Mouse (Mus musculus) adrenal gland, adult 8-10 months (tissue): ENCODE data around the gene Erich3. TPM values are rescaled to one million over a fixed set of nuclear protein-coding genes. Genes with fewer than 3 reads are reported as not detected.

Experiments used
- DNase-seq: peaks from one replicate; pipeline ENCODE4 v3.0.0; 2022
- total RNA-seq, 4 experiments: library from RNA; stranded (reverse); gene quantifications; 2 replicates each; pipeline ENCODE4 v1.2.4; 2022

The Erich3 gene
- total RNA-seq, 4 experiments from 2014 or later = 0.38 to 1.4 (median 1.2) TPM

DNA sequence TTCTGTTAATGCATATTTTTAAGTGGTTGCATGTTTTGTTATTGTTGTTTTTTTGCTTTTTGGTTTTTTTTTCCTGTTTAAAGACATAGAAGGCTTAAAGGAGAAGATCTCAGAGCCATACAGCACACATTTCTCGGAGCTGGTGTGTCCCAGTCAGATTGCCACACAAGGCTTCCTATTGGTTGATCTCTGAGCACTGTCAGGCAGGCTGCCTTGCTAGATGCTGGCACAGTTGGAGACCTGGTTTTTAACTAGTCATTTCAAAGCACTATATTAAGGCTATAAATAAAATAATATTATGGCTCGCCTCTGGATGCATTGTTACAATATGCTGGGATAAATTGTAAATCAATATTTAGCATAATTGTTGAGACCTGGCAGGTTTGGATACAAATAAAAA is 18.9 kb downstream of the Erich3 start:
- DNase-seq = no peak

DNA sequence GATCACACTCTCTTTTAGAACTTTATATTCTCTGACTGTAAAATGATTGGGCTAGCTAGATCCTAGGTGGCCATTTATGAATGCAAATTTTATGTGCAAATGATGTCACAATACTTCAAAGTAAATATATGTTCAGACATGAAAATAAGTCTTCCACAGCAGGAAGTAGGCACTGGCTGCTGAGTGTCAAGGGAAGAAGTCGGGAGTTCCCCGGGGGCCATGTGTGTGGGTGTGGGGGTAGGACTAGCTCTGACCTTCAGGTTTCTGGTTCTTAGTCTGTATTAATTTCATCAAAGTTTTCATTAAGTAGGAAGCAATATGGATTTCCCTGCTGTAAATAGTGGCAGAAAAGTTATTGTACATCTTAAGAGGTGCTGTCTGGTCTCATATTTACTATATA is 20.0 kb downstream of the Erich3 start:
- DNase-seq = no peak

DNA sequence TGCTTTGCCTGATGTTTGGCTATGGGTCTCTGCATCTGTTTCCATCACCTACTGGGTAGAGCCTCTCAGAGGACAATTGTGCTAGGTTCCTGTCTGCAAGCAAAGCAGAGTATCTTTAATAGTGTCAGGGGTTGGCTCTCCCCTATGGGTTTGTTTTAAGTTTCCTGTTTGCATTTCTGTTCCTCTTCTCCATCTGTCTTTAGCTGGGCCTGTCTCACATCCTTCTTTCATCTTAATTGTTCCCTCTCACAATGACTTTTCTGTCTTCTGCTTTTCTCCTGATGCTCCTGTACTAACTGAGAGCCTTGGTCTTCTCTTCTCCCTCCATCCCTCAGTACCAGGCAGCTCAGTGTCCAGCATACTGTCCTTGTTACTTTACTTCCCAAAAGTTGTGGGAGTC is 26.6 kb downstream of the Erich3 start:
- DNase-seq = no peak

DNA sequence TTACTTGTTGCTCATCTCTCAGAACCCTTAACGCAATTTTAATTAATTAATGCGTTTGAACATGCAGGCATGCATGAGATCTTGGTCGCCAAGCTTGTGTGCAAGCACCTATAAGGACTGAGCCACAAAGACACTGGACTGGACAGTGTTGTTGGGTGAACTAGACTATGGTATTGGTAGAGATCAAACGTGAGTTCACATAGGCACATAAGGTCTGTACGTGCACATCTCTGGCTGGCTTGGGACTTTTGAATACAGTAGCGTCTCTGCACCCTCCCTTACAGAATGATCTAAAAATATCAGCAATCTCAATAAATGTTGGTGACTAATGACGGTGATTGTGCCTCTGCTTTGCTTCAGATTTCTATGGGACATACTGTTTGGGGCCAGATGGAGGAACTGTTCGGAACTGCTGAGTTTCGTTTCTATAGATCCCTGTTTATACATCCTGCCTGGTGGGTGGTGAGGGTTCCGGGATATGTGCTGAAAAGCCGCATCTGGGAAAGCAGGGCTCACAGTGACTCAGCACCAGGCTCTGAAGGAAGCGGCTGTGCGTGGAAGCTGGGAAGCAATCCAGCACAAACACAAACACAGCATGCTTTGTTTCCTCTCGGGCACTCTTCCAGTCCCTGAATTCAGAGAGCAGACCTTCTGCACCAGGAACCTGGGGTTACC is 28.4 kb downstream of the Erich3 start:
- peak; percentile 46 for DNase-seq

DNA sequence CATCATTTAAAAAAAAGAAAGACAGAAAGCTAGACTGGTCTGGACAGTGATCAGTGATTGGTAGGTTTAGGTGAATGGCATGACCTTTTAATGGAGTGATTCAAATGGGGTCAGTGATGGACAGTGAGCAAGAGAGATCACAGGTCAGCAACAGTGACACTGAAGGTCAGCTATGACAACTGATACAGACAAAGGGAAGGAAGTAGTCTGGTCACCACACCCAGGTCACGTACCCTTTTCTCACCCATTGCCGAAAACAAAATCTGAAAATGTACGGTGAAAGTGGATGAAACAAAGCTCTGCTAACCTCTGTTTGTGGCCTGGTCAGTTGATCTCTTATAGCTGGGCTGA is 28.9 kb downstream of the Erich3 start:
- DNase-seq = no peak

DNA sequence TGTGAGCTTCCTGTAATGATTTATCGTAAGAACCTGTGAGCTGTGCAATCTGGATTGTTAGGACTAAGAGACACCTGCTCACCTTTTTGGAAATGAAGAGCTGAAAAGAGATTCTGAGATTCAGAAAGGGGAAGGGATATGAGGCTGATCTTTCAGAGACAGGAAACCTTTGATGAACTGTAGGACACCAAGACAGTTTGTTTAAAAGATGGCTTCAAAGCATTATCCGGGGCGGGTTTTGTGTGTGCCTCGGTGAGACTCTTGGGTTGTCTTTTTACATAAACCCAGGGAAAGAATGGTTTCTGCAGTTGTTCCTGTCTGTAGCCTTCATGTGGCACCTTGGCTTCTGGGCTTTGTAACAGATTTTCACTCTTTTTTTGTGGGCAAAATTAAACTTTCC is 30.2 kb downstream of the Erich3 start:
- no peak for DNase-seq

DNA sequence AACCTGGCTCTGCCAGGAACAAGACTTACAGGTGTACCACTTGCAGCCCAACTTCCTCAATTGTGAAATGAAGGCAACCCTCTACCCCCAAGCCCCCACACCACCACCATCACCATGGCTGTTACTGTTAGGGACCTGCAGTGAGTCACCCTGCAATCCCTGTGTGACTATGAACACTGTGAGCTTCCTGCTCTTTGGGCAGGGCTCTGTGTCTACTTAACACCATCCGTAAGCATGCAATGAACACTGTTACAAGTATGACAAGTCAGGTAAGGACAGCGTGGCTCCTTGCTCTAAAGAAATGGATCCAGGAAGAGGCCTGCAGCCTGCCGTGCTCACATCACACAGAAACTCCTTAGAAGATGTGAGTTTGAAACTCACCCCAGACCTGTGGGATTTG is 33.0 kb downstream of the Erich3 start:
- no peak for DNase-seq

DNA sequence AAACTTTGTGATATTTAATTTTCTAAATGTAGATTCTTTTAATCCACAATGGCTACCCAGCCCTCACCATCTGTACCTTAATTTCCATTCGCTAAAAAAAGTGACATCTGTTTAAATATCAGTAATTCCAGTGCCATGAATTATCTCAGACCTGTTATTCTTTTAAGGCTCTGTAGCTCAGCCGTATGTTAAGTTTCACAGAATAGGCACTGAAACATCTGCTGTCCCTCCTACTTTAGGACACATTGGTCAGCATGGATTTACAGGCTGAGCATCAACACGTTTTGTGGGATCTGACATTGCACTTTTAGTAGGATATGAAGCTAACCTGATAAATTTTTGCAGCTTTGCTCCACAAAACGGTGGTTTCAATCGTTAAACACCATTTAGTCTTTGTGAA is 35.2 kb downstream of the Erich3 start:
- no peak for DNase-seq

DNA sequence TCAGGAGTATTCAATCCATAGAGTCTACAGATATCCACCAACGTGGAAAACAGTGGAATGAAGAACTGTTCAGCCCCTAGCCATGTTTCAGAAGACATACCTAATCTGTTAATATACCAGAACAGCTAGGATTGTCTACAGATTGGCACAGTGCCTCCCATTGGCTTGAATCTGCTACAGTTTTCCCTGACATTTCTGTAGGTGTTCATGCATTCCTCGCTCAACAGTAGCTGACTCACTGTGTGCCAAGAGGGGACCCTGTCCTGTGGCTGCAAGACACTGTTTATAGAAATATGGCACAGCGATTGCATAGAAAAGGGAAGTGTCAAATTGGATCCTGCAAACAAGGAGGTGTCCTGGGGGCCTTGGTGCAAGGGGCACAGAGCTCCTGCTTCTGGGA is 36.6 kb downstream of the Erich3 start:
- DNase-seq = no peak

DNA sequence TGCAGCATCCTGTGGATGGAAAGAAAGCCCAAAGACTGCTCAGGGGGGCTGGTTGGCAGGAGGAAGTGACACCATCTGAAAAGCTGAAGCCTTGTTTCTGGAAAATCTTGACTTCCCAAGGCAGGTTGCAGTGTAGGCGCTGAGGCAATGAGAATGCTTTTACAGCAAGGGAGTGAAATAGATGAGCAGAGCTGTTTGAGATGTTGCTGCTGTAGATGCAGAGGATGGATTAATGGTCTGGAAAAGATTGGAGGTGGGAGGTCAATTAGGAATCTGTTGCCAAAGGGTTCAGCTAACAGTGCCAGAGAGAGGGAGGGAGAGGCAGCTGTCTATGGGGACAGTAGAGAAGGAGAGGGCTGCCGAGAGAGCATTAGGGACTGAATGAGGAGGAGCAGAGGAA is 37.1 kb downstream of the Erich3 start:
- no peak for DNase-seq

DNA sequence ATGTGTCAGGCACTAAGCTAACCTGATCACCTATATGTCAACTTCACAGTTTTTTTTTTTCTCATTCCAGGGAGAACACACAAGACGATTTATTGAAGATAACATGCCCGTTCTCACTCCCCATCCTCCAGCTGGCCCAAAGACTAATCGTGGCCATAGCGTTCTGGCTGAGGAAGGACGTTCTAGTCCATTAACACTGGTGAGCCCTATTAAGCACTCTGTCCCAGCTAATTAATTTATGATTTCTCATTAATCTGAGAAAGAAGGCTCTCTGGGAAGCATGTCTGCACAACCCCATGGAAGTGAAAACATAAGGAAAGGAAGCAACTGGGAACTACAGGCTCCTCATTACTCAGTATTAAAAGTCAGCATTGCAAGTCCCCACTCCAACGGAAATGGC is 41.1 kb downstream of the Erich3 start:
- DNase-seq = no peak

DNA sequence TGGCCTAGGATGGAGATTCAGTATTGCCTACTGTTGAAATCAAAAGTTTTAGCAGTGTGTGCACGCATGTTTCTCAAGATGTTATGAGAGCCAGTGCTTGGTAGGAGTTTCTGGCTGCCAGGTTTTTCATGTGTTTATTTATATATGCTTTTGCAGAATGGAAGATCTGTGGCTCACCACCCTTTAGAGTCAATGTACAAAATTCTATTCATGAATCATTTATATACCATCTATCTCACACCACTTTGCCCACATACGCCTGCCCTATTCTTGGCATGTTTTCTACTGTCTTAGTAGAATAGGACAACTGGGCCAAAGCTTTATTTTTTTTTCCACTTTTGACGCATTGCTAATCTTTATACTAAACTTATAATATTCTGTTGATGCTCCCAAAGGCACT is 44.5 kb downstream of the Erich3 start:
- no peak for DNase-seq

DNA sequence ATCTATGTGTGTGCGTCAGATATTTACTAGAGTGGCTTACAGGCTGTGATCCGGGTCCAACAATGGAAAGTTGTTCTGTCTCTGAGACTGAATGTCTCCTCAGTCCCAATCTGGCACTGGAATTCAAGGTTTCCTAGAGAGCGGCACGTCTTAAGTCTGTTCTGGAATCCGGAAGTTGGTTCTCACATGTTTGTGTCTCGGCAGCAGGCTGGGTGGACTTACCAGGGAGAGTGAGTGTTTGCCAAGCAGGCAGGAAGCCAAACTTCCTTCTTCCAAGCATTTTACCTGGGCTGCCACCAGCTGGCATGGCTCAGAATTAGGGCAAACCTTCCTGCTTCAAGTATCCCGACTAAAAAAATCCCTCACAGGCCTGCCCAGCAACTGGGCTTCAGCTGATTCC is 59.5 kb downstream of the Erich3 start:
- no peak for DNase-seq

DNA sequence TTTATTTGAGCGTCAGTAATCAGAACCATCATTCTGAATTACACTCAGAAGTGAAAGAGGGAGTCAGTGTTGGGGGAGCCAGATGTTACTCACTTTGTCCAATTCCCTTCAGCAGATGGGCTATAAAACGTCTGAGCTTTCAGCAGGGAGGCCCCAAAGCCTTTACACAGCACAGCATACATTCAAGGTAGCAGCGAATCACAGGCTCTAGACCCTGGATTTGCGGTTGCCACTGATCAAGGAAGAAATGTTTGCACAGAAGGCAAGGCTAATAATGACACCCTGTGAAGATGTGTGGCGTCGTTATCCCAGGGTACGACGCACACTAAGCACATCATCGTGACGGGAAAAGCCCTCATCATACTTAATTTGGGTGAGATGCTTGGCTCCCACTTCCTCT is 67.8 kb downstream of the Erich3 start:
- no peak for DNase-seq

DNA sequence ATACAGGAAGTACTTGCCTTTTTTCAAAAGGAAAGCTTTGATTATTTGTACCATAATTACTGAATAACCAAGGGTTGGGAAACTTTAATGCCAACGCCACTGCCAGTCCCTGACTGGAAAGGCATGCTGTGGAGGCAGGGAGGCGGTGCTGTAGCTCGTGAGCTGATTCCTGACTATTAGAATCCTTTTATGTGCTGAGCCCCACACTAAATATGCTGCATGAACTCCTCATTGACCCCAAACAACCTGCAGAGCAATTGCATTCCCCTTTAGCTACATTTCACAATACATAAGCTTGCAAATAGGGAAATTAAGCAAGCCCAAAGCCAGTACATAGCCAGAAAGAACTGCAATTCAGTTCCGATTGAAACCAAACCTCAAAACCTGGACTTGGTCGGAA is 77.8 kb downstream of the Erich3 start:
- DNase-seq = no peak

DNA sequence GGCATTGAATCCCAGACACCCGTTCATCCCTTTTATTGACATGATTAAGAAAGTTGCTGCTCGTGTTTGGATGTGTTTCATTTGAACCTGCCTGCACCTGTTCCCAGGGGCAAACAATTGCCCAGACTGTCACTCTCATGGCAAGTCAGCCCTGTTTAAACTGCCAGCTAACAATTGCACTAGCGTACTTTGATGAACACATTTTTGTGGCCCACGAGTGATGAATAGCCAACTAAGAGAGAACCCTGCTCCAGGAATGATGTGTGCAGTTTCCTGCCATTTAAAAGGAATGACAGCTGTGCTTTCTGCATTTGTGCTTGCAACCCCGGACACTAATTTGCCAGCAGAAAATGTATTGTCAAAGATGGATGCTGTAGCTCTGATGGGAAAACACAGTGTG is 79.3 kb downstream of the Erich3 start:
- DNase-seq = no peak

DNA sequence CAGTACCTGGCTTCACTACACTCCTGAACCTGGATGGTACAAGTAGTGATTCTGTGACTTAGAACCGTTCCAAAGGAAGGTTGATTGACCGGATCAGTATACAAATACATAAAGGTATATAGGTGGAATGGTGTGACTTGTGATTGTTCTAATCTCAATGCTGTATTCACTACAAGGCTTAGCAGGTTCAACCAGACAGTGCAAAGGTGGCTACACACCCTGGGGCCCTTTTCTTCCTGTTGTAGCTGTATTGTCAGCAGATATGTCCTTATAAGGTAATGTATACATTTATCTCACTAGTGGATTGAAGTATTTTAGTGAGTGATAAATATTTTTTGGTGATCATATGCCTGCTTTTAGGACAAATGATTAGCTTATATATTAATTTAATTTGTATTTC is 80.7 kb downstream of the Erich3 start:
- DNase-seq = no peak

DNA sequence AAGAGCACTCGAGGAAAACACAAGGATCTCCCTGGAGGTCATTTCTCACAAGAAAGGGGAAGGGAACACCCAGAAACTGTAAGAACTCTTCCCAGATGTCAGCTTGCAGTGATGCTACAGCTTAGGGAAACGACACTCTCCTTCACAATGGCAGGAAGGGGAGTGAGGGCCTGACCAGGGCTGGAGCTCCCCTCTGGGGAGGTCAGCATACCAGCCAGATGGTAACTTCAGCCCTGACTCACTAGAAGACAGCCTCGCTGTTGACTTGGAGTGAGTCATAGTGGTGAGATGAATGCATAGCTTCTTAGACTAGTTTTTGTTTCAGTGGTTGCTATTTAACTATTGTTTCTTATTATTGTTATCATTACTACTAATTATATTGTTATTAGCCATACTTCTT is 90.8 kb downstream of the Erich3 start:
- no peak for DNase-seq

DNA sequence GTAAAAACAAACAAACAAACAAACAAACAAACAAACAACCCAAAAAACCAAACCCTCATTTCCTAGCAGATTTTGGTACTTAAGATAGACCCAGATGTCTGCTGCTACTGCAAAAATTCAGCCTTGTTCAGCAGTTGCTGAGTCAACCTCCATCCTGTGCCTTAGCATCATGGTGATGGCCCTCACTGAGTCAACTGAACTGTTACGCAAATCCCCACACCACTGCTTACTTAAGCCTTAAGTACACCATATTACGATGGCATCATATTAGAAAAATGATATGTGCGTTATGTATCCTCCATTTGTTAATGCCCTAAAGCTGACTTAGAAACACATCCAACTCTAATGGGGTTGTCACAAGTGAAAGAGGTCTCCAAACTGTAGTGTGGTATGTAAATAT is 91.6 kb downstream of the Erich3 start:
- DNase-seq = no peak

DNA sequence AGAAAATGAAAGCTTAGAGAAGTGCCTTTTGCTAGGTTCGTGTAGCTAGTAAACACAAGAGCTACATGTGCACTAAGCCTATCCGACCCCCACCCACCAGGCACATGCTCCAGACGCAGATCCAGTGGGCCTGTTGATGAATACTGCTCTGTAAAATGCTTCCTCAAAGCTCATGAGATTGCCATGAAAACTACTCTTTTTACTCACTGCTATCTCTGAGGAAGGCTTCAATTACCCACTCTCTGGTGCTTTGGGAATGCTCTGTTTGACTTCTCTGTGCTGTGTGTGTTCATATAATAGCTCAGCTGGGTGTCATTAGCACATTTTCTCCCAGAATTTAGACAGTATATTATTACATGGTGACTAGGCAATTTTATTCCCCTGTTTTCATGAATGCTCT is 94.4 kb downstream of the Erich3 start:
- no peak for DNase-seq

DNA sequence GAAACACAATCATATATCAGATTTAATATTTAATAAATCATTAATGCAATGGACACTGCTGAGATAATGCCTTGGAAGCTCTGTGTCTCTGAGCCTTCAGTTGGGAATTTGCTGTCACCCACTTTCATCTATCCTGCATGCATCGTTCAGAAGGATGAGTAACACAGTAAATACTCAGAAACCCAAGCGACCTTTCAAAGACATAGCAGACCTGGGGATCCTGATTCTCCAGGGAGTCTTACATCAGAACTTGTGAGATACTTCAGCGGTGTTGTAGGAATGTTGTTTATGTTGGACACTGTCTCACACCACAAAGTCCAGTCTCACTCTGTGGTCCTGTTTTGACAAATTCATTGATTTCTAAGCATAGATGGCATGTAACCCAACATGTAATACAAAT is 97.4 kb downstream of the Erich3 start:
- no peak for DNase-seq

DNA sequence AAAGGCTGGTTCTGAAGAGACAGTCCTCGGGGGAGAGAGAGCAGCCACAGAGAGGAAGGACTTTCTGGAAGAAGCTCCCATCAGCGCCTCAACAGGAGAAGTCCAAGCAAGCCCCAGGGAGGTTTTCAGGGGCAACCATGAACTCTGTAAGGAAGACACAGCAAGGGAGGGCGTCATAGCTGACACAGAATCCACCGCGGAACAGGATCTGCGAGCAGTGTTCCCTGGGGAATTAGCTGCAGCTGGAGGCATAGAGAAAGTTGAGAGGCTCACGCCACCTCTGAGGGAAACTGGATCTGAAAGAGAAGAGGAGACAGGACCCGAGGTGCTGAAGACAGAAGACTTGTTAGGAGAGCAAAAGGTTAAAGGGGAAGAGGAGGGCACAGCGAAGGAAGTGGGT is 99.7 kb downstream of the Erich3 start:
- DNase-seq = no peak

DNA sequence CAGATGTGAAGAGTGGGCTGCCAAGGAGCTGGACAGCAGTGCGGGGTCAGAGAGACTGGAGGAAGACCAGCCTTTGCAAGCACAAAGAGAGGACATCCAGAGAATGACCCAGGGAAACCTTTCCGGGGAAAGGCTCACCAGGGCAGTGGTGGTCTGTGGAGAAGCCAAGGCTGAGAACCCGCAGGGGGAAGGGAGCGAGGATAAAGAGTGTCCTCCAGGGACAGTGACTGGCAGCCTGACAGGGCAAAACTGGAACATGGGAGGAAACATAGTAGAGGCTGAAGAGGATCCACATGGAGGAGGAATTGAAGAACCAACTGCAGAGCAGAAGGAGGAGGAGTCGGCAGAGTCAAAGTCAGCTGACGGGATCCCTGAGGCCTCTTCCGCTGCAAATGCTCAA is 100.5 kb downstream of the Erich3 start:
- DNase-seq = no peak

DNA sequence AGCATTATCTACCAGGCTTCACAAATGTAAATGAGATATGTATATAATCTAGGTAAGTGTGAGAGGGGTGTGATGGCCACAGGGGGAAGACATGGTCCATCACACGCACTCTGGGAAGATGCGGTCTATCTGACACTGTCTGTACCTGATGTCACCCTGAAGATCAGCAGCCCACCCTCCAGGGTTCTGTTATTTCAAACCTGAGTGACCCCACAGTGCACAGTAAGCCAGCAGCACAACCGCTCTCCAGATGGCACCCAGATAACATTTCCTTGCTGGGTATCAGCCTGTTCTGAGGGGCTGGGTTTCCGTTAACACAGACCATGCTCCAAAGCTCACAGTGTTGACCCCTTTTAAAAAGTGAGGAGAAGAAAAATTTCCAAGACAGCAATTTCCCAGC is 102.7 kb downstream of the Erich3 start:
- no peak for DNase-seq

DNA sequence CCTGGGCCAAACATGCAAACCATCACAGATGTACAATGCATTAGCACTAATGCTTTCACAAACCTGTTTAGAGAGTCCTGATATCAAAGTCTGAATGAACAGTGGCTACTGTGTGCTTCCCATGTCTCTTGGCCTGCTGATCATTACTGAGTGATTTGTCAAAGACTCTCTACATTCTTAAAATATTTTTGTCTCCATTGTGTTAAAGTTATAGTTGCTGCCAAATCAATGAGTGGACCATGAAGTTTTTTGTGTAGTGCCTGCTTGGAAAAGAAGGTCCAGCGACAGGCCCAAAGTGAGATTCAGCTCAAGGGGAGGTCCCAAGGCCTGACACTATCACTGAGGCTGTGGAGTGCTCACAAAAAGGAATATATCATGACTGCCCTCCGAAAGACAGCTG is 108.0 kb downstream of the Erich3 start:
- no peak for DNase-seq
